Mouse (Mus musculus) forebrain, embryonic 15.5 days (tissue): ENCODE results near the gene Cby1. TPM values are rescaled to one million over a fixed set of nuclear protein-coding genes. Genes with fewer than 3 reads are reported as not detected.
A peak's percentile ranks its signal among the peaks of the same experiment; 100 is the strongest.

Source experiments
- ATAC-seq: fragments of 200-750 bp; cut with Nextera tagmentation; replicated peaks from 2 replicates; pipeline ENCODE4 v1.8.0; 2017; ENCODE audit warnings: mild to moderate bottlenecking, moderate TSS enrichment, moderate library complexity
- H3K27ac ChIP-seq: fragments of 300-500 bp; sonication (generic); replicated peaks from 2 replicates; pipeline ENCODE4 v1.5.1; 2015; ENCODE audit warnings: mild to moderate bottlenecking, inconsistent platforms
- H3K27me3 ChIP-seq: fragments of 300-500 bp; sonication (generic); 2 replicates; pipeline ENCODE4 v1.6.1; 2015; ENCODE audit warnings: inconsistent platforms
- H3K36me3 ChIP-seq: fragments of 300-500 bp; sonication (generic); 2 replicates; pipeline ENCODE4 v1.6.1; 2015; ENCODE audit warnings: mild to moderate bottlenecking, inconsistent platforms
- H3K4me1 ChIP-seq: fragments of 300-500 bp; sonication (generic); 2 replicates; pipeline ENCODE4 v1.6.1; 2015; ENCODE audit warnings: inconsistent platforms
- H3K4me2 ChIP-seq: fragments of 300-500 bp; sonication (generic); replicated peaks from 2 replicates; pipeline ENCODE4 v1.6.1; 2015; ENCODE audit warnings: mild to moderate bottlenecking, inconsistent platforms
- H3K4me3 ChIP-seq: fragments of 300-500 bp; sonication (generic); 2 replicates; pipeline ENCODE4 v1.5.1; 2015; ENCODE audit warnings: mild to moderate bottlenecking, inconsistent platforms
- H3K9ac ChIP-seq: fragments of 300-500 bp; sonication (generic); replicated peaks from 2 replicates; pipeline ENCODE4 v1.6.1; 2015; ENCODE audit warnings: mild to moderate bottlenecking, inconsistent platforms
- H3K9me3 ChIP-seq: fragments of 300-500 bp; sonication (generic); 2 replicates; pipeline ENCODE4 v1.6.1; 2016; ENCODE audit warnings: inconsistent platforms
- WGBS: fragments of 180-500 bp; shearing (Covaris S2); methylation state at CpG from one replicate; pipeline ENCODE4 v1.1.7; 2015; ENCODE audit warnings: mixed read lengths; 5-methylcytosine and 5-hydroxymethylcytosine counted together
- polyA plus RNA-seq: library from polyadenylated mRNA; unstranded; fragments of >200 nt; fragmentation: Nextera tagmentation; extraction: Ambion mirVana; gene quantifications from 2 replicates; pipeline ENCODE4 v1.2.1, GENCODE M21; 2015

Gene Cby1
- polyA plus RNA-seq = 116 and 124 TPM in 2 replicates

DNA sequence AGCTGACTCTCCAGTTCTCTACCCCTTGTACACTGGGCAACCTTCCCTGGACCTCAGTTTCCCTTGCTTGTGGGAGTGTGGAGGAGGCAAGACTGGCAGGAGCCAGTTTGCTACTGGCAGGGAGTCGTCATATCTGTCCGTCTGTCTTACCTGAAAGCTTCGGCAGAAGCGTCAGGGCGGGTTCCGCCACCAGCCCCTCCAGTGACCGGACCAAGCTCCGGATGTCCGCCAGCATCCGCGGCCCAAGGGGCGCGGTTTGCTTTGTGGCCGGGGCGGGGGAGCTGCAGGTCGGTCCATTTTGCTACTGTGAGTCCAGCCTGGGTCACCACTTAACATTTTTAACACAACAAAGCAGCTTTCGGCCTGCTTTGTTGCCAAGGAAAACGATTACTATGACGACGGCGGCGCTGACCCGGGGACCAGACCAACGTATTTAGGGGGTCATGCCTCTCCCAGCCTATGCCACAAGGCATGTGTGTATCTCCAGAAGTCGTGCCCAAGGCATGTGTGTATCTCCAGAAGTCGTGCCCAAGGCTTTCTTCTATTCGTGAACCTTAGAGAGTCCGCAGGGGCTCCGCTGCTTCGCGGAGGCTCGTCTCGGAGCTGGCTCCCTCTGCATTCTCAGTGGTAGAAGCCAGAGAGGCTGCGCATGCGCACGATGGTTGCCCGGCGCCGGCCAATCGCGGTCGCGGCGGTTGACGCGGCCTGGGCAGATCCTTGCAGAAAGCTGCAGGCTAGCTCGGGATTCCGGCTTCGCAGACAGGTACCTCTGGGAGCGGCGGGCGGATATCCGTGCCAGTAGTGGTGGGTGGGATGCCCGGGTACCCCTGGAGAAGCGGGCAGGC, at the start of gene Cby1, which contains the start of gene Fam227a:
TSS of gene Cby1 (plus strand) at position 669 of the 845 bp plus-strand sequence.
TSS of gene Fam227a (minus strand) at position 426 of the 845 bp plus-strand sequence.
- H3K27ac ChIP-seq = peak within 1 kb of the TSS; percentile 98
- H3K4me3 ChIP-seq = peak within 1 kb of the TSS; percentile 66
- WGBS = under 1% methylated on average over 55 of the region's 55 CpGs
- H3K9ac ChIP-seq = peak within 1 kb of the TSS; percentile 96
- H3K36me3 ChIP-seq = peaks cover 8% of the 10 kb centered on the region; the same call in 1 of the 2 replicates
- no peaks in the 10 kb centered on the region for H3K9me3 ChIP-seq
- peak; percentile 88 for ATAC-seq
- peaks cover 14% of the 10 kb centered on the region for H3K4me1 ChIP-seq
- peak within 1 kb of the TSS; percentile 59 for H3K4me2 ChIP-seq
- H3K27me3 ChIP-seq = no peaks in the 10 kb centered on the region

DNA sequence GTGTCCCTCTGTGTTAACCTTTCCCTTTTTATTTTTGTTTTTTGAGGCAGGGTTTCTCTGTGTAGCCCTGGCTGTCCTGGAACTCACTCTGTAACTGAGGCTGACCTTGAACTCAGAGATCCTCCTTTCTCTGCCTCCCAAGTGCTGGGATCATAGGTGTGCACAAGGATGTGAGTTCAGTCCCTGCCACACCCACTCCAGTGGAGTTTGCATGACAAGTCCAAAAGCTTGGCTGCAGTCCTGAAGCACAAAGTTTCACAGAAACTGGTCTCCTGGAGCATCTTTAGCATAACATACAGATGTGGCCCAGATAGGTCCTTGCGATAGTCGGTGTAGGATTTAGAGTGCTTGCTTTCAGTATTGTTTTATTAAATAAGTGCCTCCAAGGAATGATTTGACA, 49.8 kb upstream of the Cby1 start:
- H3K9me3 ChIP-seq = no peaks in the 10 kb centered on the region

DNA sequence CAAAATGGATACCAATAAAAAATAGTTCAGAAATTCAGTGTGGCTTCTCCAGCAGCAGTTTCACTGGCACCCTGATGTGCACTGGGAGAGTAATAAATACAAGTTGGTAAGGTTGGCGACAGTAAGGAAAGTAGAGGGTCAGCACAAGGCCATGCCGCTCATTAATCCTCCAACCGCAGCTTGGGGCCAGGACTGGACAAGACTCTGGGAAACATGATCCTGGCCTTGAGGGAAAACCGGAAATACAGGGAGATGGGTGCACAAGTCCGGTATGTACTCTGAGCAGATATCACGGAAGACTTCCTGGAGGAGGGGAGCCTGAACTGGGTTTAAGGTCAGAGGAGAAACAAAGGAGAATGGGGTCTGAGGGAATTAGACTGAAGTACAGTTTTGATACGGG, 43.5 kb upstream of the Cby1 start:
- 92% methylated on average over 7 of the region's 7 CpGs for WGBS
- Histone ChIP-seq H3K36me3 (peaks cover 68% of the 10 kb centered on the region), H3K4me3 (no peak overlapping the region), H3K4me2 (no peak overlapping the region), H3K9me3 (no peaks in the 10 kb centered on the region), H3K27me3 (no peaks in the 10 kb centered on the region), H3K4me1 (no peaks in the 10 kb centered on the region), H3K27ac (no peak overlapping the region), H3K9ac (no peak overlapping the region)
- no peak for ATAC-seq

More for the DNA sequence above, 49.8 kb upstream of the Cby1 start:
- WGBS = 93% methylated on average over 2 of the region's 2 CpGs
- H3K27ac ChIP-seq = no peak overlapping the region
- no peak overlapping the region for H3K9ac ChIP-seq
- H3K4me1 ChIP-seq = peaks cover 7% of the 10 kb centered on the region
- no peak overlapping the region for H3K4me2 ChIP-seq
- no peak overlapping the region for H3K4me3 ChIP-seq
- H3K36me3 ChIP-seq = peaks cover 28% of the 10 kb centered on the region
- no peaks in the 10 kb centered on the region for H3K27me3 ChIP-seq
- no peak for ATAC-seq

DNA sequence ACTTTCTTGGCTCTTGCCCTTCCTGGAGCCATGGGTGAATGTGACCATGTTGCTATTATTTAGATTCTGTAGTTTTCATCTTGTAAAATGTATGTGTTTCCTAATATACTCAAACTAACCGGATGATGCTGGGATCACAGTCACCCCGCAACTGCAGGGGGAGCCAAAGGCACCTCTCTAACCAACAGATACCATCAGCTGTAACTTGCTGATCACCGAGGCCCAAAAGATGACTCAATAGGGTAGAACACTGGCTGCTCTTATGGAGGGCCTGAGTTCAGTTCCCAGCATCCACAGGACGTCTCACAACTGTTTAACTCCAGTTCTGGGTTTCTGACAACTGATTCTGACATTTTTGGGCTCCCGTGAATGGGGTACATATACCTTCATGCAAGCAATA, 42.3 kb upstream of the Cby1 start:
- H3K4me2 ChIP-seq = no peak overlapping the region
- WGBS = 88% methylated on average over 5 of the region's 5 CpGs
- no peaks in the 10 kb centered on the region for H3K27me3 ChIP-seq
- H3K9ac ChIP-seq = no peak overlapping the region
- H3K36me3 ChIP-seq = peaks cover 73% of the 10 kb centered on the region
- ATAC-seq = no peak
- no peak overlapping the region for H3K27ac ChIP-seq
- H3K4me1 ChIP-seq = no peaks in the 10 kb centered on the region
- no peaks in the 10 kb centered on the region for H3K9me3 ChIP-seq
- no peak overlapping the region for H3K4me3 ChIP-seq

DNA sequence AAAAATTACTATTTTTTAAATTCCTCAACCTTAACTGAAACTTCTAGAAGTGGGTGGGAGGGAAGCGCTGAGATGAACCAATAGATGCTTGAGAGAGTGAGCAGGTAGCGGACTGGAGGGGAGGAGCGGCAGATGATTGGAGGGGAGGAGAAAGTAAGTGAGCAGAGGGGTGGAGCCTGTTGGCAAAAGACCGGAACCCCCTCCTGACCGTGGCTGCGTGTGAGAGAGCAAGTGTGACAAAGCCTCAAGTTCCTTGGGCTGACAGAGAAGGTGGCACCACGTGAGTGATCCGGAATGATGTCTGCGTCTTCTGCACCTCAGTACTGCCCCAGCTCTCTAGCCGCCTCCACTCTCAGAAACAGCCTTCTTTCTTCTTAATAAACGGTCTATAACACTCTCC, 41.9 kb upstream of the Cby1 start:
- Histone ChIP-seq H3K9me3 (no peaks in the 10 kb centered on the region), H3K4me2 (no peak overlapping the region), H3K36me3 (peaks cover 77% of the 10 kb centered on the region), H3K27ac (no peak overlapping the region), H3K27me3 (no peaks in the 10 kb centered on the region), H3K9ac (no peak overlapping the region), H3K4me1 (no peaks in the 10 kb centered on the region), H3K4me3 (no peak overlapping the region)
- no peak for ATAC-seq
- 82% methylated on average over 11 of the region's 11 CpGs for WGBS

DNA sequence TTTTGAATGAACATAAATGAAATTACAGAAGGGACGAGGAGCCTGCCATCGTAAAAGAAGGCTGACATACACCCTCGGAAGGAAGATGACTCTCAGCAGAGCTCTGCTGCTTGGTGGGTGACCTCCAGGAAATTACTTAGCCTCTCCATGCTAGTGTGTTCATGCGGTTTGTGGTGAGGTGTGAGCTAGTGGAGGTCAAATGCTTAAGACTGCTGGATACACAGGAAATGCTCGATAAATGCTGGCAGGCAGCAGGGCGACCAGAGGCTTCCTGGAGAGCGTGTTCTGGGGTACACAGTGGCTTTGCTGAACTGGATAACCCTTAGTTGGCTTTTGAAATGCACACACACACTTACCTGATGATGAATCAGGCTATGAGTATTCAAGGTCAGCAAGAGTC, 40.5 kb upstream of the Cby1 start:
- Histone ChIP-seq H3K9ac (no peak overlapping the region), H3K36me3 (peaks cover 77% of the 10 kb centered on the region), H3K4me2 (no peak overlapping the region), H3K4me1 (no peaks in the 10 kb centered on the region), H3K27ac (no peak overlapping the region), H3K4me3 (no peak overlapping the region), H3K9me3 (no peaks in the 10 kb centered on the region), H3K27me3 (no peaks in the 10 kb centered on the region)
- no peak for ATAC-seq
- 96% methylated on average over 7 of the region's 7 CpGs for WGBS

DNA sequence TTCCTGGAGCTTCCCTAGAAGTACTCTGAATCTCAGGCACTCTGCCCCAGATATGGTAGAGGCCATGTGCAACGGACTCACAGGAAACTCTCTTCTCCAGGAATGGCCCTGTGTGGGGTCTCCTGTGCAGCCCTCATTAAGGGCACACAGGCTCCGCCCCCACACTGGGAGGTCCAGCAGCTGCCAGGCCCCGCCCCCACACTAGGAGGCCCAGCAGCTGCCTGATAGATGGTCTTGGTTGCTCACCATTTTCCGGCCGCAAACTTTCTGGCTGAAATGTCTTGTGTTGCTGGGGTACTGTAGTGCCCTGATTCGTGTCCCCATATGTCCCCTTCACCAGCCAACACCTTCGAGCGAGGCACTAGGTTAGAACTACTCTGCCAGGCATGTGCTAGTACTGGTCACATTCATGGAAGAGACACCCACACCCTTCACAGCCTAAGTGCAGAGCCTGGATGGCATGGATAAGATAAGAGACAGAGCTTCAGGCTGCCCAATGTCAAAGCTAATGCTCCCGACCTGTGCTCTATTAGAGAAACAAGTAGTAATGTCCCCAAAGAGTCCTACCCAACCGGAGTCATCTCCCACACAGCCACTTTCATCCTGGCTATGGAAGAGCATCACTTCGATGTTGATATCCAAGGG, 39.1 kb upstream of the Cby1 start:
- H3K36me3 ChIP-seq = peaks cover 79% of the 10 kb centered on the region
- H3K4me1 ChIP-seq = no peaks in the 10 kb centered on the region
- no peaks in the 10 kb centered on the region for H3K27me3 ChIP-seq
- no peak overlapping the region for H3K27ac ChIP-seq
- H3K4me3 ChIP-seq = no peak overlapping the region
- H3K9ac ChIP-seq = no peak overlapping the region
- WGBS = 84% methylated on average over 11 of the region's 11 CpGs
- no peak overlapping the region for H3K4me2 ChIP-seq
- no peak for ATAC-seq
- H3K9me3 ChIP-seq = no peaks in the 10 kb centered on the region

DNA sequence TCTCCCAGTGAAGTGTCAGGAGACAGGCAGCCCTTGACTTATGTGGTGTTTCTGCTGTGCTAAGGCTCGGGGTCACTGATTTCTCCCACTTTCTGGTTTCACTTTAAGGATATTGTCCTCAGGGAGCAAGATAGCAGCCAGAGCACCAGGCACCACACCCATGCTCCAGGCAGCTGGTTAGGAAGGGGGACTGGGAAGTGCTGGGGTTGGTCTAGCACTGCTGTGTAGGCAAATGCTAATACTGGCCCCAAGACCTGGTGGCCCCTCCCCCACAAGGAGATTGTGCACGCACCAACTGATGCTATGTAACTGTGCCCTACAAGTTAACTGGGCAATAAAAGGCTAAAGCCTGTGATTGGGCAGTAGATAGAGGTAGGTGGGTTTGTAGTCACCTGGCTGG, 28.5 kb upstream of the Cby1 start:
- no peak for ATAC-seq
- WGBS = 87% methylated on average over 2 of the region's 2 CpGs
- Histone ChIP-seq H3K4me1 (no peaks in the 10 kb centered on the region), H3K27me3 (no peaks in the 10 kb centered on the region), H3K9ac (no peak overlapping the region), H3K9me3 (no peaks in the 10 kb centered on the region), H3K36me3 (peaks cover 71% of the 10 kb centered on the region), H3K4me3 (no peak overlapping the region), H3K4me2 (no peak overlapping the region), H3K27ac (no peak overlapping the region)

DNA sequence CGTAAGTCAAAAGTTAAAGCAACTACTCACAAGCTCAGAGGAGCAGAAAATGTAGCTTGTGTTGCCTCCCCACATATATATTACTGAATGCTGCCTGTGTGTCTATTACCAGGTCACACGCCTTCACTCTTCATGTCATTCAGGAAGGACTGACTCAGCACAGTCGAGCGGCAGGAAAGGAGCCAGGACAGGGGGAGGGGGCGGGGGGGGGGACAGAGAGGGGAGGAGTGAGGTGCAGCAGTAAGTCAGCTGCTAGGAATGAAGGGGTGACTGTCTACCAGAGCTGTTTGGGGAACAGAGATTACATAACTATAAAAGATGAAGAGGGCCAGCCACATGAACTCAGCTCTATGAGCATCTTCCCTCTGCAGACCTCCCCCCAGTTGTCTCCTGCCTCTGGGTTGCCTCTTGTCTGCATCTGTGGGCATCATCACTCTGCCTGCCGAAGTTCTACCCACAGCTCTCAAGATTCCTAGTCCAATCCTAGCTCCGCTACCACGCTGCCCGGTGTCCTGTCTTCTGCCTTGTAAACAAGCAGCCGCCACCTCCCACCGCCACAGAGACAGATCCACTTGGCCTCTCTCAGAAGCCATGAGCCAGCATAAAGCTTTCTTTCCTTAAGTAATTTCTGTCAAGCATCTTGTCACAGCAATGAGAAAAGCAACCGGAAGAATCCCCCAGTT, 17.7 kb upstream of the Cby1 start:
- Histone ChIP-seq H3K27me3 (no peaks in the 10 kb centered on the region), H3K36me3 (peaks cover 56% of the 10 kb centered on the region), H3K9me3 (no peaks in the 10 kb centered on the region), H3K4me2 (no peak overlapping the region), H3K4me3 (no peak overlapping the region), H3K9ac (no peak overlapping the region), H3K4me1 (no peaks in the 10 kb centered on the region), H3K27ac (no peak overlapping the region)
- WGBS = 82% methylated on average over 11 of the region's 12 CpGs
- ATAC-seq = no peak

DNA sequence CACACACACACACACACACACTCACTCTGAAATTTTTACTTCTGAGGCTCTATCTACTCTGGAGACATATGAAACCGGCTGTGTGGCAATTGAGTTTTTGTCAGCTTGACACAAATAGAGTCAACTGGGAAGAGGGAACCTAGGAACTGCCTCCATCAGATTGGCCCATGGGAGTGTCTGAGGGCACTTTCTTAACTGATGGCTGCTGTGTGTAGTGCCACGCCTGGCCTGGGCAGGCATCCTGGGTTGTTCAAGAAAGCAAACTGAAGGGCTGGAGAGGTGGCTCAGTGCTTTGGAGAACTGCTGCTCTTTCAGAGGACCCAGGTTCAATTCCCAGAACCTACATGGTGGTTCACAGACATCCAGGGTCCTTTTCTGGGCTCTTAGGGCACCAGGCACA, 13.5 kb upstream of the Cby1 start:
- no peak for ATAC-seq
- peaks cover 49% of the 10 kb centered on the region for H3K36me3 ChIP-seq
- WGBS = 81% methylated on average over 2 of the region's 2 CpGs

DNA sequence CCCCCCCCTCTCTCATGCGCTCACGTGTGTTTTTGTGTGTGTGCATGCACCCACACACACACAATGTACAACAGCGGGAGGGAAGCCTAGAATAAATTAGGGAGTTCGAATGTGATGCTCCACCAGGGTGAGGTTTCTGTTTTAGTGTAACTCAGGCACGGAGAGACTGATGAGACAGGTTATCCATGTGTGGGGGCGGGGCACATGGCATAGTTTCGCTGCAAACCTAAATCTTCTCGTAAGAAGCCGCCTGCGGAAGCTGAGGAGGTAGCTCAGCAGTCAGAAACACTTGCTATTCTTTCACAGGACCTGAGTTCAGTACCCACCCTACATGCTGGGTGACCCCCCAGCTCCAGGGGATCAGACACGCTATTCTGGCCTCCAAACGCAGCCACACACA, 10.9 kb upstream of the Cby1 start:
- Histone ChIP-seq H3K36me3 (peaks cover 30% of the 10 kb centered on the region), H3K9ac (no peak overlapping the region), H3K27me3 (no peaks in the 10 kb centered on the region), H3K4me1 (no peaks in the 10 kb centered on the region), H3K4me2 (no peak overlapping the region), H3K27ac (no peak overlapping the region), H3K4me3 (no peak overlapping the region), H3K9me3 (no peaks in the 10 kb centered on the region)
- WGBS = 91% methylated on average over 12 of the region's 12 CpGs
- ATAC-seq = no peak

More for the DNA sequence above, 13.5 kb upstream of the Cby1 start:
- Histone ChIP-seq H3K4me3 (no peak overlapping the region), H3K4me2 (no peak overlapping the region), H3K9ac (no peak overlapping the region), H3K9me3 (no peaks in the 10 kb centered on the region), H3K27ac (no peak overlapping the region), H3K4me1 (no peaks in the 10 kb centered on the region), H3K27me3 (no peaks in the 10 kb centered on the region)

DNA sequence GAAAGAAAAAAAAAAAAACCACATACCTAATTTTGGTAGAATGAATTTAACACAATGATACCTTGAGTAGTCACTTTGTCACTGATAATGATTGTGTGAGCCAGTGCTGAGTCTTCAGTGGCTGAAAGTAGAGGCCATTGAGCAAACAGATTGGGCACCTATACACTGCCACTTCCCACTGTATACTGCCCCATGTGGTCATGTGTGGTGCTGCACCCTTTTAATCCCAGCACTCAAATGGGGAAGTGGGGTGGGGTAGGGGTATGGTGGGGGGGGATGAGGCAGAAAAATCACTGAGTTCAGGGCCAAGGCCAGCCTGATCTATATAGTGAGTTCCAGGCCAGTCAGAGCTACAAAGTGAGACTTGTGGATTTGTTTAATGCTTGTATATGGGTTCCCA, 8.4 kb upstream of the Cby1 start:
- H3K9me3 ChIP-seq = no peaks in the 10 kb centered on the region
- no peak overlapping the region for H3K4me3 ChIP-seq
- ATAC-seq = 0 out of 2 replicates have a peak, but pooled peaks have one; percentile 51
- H3K4me2 ChIP-seq = no peak overlapping the region
- no peaks in the 10 kb centered on the region for H3K27me3 ChIP-seq
- no peak overlapping the region for H3K27ac ChIP-seq
- no peaks in the 10 kb centered on the region for H3K4me1 ChIP-seq
- no peak overlapping the region for H3K9ac ChIP-seq
- H3K36me3 ChIP-seq = peaks cover 28% of the 10 kb centered on the region
